Mouse (Mus musculus) spleen, postnatal 4 days (tissue): ENCODE measurements around the gene Kcnj12.

Experiments used
- DNase-seq, 2 experiments: peaks; one replicate each; pipeline ENCODE4 v3.0.0; 2022; ENCODE audit warnings: low spot score in 2 of 2

The Kcnj12 gene

DNA sequence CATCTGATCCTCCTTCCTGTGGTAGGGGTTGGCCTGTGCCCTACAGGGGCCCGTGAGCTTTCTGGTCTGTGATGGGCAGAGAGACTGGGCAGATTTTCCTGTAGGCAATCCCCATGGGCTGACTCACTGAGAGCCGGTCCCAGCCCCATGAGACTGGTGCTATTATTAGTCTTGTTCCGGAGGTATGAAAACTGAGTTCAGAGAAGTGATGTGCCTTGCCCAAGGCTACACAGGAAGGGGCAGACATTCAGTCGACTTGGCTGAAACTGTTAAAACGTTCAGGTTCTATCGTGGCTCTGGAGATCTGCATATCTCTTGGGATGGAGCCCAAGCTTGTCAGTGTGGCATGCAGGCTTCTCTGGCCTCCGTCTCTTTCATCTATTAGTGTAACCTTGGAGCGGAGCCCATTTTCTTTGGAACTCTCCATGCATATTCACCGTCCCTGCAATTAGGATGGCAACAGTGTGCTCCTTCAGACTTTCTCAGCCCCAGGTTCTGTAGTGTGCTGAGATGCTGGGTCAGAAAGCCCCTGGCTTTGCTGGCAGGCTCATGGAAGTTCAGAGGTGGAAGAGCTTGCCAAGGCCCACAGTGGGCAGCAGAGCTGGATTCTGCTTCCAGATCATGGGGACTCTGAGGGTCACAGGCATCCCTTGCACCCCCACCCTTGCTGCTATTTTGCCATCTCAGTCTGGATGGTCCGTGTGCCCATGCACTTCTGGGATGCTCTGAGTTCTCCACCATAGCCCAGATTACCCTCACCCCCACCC lies 37.5 kb downstream of the Kcnj12 start:
- no peak for DNase-seq

DNA sequence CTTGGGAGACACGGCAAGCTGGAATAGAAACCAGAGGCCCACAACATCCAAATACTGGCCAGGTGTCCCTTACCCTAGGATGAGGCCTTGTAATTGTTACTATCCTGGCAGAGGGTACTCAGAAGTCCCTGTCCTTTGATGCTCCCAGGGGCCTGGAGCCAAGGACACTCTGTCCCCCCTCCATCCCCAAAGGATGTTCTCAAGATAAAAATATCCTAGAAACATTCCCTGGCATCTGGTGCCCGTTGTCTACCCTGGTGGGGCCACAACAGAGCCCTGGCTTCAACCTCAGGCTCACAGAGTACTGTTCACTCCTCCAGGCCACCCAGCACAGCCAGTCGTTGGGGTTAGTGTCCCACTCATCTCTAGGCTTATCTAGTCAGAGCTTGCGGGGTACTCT lies 38.3 kb downstream of the Kcnj12 start:
- DNase-seq, result no peak

DNA sequence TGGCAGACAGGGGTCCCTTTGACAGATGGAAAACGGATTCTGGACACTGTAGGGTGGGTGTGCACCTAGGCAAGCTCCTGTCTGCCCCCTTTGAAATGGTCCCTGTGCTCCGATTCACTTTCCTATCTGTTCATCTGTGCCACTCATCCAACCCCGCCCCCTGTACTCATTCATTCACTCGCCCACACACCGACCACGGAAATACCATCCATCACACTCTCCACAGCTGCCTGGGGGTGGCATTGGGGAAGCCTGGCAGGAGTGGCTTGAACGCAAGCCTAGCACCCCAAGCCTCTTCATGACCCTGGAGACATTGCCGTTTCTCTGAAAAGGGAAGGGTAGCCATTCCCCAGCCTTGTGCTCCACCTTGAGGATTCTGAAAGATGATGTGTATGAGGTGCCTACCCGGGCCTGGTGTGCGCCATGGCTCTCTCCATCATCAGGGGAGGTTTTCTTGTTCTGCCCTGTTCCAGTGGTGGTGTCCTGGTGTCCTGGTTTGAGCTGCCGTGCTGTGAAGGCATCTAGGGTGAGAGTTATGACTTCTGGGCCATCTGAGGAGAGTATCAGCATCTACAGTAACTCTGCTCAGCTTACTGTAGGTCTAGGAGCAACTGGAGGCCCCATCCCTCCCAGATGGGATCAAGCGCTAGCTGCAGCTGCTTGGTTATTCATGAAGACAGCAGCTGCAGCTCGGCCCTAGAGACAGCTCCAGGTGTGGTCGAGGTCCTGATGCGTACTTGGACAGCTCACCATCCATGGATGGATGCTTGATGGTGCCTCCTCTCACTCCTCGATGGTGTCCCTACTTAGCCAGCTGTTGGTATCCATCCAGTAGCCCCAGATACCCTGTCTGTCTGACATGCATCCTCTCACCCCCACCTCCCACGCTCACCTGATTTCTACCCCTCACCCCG lies 40.4 kb downstream of the Kcnj12 start:
- no peak for DNase-seq

DNA sequence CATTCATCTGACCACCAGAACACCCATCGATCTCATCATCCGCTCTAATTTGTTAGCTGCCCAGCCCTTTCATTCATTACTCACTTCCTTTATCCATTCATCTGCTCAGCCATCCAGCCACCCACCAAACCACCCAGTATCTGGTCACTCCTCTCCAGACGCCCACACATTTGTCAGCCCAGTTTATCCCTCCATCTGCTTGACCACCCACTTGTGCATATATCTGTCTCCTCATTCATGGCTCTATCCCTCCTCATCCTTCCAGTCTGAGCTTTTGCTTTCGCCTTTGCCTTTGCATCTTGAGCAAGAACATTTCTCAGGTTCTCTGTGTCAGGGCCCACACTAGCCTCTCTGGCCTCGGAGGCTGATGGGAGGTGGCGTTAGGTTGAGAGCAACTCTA lies 41.1 kb downstream of the Kcnj12 start:
- no peak for DNase-seq

DNA sequence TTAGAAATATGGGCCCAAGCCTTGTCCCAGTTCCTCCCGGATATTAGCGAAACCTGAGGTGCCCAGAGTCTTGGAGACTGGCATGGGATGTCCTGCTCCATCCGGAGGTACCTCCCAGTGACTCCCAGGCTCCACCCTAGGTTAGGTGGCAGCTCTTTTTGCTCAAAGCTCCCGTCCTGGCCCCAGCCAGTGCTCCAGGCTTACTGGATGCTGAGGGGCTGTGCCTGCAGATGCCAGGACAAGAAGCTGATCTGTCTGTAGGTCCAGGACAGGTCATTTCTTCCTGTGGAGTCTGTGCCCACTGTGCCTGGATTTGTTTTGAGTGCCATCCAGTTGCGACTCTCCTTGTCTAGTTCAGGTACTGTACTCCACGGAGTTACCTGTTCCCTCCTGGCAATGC lies 43.3 kb downstream of the Kcnj12 start:
- peak in 1 of 2 experiments; percentile 53 for DNase-seq

DNA sequence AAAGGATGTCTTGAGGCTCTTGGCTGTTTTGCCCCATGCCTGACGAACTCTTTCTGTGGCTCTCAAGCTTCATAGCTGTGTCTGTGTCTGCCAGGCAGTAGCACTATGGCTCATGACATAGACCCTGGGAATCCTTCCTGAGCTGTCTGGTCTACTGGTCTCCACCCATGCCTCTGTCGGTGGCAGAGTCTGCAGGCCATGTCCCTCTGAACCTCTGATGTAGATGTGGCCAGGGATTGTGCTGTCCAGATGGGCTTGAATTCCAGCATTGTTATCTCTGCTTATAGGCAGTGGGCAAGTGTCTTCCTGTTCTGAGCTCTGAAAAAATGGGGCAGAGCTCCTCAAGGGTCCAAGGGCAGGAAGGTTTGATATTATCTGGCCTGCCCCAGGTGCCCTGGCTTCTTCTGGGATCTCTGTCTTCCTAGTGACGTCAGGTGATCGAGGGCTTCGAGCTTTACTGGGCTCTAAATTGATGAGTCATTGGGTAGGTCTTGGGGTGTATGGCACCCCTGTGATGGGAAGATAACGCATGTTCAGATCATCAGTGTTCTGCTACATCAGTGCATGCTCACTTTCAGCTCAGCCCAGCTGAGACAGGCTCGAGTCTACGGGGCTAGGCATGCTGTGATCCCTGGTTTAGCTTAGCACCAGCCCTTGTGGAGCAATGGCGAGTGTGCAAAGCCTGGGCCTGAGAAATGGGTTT lies 44.9 kb downstream of the Kcnj12 start:
- peak in 1 of 2 experiments; percentile 49 for DNase-seq

DNA sequence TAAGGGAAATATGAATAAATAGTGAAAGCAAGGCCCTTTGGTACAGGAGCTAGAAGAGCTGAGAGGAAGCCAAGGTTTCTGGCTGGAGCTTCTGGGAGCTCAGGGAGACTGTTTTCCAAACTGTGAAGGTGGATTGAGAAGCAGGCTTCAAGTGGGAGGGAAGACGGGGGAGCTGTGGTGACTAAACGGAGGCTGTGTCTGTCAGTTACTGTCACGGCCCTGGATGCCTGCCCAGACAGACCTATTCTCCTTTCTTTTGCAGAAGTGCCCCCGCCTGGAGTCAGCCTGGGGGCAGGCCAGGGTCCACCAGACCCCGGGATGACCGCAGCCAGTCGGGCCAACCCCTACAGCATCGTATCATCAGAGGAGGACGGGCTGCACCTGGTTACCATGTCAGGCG lies 46.5 kb downstream of the Kcnj12 start:
- no peak for DNase-seq

DNA sequence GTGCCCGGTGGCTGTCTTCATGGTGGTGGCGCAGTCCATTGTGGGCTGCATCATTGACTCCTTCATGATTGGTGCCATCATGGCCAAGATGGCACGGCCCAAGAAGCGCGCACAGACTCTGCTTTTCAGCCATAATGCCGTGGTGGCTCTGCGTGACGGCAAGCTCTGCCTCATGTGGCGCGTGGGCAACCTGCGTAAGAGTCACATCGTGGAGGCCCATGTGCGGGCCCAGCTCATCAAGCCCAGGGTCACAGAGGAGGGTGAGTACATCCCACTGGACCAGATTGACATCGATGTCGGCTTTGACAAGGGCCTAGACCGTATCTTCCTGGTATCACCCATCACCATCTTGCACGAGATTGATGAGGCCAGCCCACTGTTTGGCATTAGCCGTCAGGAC lies 47.3 kb downstream of the Kcnj12 start:
- peak in 1 of 2 experiments; percentile 55 for DNase-seq

DNA sequence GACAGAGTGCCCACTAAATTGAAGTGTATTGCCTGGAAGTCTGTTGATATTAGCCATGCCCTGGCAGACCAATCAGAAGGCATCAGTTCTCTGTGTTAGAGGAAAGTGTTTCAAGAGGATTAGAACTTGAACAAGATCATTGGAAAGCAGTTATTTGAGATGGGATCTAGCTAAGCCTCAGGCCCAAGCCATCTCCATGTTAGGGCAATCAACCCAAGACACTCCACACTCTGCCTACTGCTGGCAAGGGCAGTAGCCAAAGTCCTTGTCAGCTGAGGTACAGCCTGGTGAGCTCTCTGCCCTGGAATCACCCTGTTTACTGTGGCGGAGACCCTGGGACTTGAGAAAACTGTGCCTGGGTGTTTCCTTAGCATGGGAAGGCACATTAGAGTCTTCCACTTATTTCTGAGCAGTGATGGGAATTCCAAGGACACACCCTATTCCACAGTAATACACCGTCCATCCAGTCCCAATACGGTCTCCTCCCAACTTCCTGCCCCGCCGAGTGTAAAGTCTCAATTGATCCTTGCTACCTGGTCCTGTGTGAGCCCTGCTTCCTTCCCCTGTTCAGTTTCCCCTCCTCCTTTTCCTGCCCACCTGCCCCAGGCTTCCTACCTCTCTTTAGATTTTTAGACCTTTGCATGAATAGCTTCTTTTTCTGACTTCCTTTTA lies 52.4 kb downstream of the Kcnj12 start:
- DNase-seq, result no peak

DNA sequence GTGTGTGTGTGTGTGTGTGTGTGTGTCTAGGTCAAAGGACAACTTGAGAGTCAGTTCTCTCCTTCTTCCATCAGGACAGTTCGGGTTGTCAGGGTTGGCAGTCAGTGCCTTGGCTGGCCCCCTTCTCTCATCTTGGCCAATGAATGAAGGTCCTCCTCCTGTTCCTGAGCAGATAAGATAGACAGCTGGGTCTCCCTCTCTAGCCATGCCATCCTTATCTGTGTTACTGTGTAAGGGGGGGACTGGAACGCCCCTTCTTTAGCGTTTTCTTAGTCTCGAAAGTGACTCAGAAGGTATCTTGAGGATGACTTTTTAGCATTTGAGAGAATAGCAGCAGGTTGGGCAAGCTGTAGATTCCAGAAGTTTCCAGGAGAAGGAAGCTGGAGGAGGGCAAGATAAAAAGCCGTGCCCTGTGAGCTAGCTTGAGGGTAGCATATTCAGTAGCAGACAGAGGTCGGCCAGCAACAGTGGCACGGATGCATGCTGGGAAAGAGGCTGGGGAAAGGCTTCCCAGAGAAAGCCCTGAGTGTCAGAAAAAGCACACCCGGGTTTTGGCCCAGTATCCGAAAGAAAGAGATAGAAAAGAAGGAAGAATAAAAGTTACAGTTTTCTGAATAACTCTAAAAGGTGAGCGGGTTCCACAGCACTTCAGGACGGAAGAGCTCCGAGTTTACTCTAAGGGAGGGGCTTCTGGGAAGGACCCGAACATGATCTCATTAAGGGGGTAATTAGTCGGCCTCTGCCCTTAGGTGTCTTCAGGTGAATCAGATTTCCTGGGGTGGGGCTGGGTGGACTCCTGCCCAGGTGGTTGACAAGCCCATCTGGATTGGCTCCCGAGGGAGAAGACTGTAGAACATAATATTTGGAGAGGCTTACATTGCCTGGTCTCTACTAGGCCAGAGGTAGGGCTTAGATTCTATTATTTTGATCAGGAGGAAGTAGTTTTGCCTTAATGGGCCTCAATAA lies 53.3 kb downstream of the Kcnj12 start:
- no peak for DNase-seq

DNA sequence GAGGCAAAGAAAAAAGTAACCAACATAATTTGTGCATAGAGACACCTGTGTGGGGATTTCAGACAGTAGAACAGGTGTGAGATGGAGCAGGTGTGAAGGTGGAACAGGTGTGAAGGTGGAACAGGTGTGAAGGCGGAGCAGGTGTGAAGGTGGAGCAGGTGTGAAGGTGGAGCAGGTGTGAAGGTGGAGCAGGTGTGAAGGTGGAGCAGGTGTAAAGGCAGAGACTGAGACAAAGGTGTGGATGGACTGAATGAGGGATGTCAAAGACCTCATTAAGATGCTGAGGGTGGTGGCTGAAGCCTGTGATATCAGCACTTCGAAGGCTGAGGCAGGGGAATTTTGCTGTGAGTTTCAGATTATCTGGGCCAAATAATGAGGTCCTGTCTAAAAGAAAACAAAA lies 59.3 kb downstream of the Kcnj12 start:
- DNase-seq, result no peak

DNA sequence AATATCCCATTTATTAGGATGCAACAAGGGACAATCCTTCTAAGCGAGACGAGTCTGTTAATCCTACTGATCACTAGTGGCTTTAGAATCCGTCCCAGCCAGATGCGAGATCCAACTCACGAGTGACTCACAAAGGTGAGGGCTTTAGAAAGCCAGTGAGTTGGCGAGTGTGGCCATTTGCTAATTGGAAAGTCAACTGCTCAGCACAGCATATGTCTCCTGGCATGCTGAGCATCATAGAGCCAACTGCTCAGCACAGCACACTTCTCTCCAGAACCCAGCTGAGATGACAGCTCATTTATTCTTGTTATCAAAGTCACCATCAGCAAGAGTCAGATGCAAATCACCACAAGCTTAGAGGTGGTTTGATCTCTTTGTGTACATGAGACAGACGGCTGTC lies 67.8 kb downstream of the Kcnj12 start:
- DNase-seq, result no peak

DNA sequence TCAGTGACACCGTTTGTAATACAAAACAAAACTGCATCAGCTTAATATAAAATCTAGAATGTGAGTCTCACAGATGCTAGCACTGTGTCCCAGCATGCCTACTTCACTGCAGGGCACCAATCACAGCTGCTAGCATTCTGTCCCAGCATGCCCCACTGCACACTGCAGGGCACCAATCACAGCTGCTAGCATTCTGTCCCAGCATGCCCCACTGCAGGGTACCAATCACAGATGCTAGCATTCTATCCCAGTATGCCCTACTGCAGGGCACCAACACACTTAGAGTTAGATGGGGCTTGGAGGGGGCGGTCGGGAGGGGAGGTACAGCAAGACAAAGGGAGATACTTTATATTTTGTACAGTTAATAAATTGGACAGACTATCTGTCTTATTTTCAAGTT lies 68.8 kb downstream of the Kcnj12 start:
- no peak for DNase-seq

DNA sequence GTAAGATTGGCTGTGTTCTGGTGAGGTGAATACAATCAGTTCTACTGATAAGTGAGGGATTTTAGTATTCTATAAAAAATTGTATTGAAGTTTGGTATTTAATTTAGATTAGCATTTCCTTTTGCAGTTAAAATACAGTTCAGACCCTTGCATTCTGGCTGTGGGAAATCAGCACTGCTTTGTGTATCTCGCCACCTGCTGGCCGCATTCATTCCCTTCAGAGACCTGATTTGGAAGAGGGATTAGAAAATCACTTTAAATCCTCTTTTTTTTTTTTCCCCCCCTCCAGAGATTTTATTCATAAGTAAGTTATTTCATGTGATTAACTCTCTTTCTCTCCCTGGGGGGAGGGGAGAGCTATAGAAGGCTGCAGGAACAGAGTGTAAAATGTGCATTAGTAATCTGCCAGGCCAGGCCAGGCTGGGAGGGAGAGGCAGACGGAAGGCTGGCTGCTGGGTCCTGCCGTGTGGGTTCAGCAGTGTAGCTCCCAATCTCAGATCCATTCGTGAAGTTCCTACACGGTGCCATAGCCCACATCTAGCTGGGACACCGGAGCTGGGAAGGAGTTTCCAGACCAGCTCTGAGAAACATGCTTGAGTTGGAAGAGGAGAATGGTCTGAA lies 69.4 kb downstream of the Kcnj12 start:
- peak; percentile 43 to 71 for DNase-seq

DNA sequence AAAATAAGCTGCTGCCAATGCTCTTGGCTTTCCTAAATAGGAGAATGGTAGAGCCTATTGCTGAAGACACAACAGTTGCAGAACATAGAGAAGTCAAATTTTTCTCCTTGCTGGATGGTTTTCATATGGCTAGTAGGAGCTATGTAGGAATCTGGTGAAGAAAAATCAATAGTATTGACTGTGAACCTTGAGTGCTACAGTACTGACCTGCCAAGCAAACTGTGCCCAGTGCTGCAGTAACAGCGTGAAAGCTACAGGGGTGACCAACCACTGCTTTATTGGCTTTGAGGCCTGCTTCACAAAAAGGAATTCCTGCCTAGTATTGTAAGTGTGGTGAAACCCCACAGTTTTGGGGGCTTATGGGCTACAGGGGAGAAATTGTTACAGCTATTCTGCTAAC lies 75.7 kb downstream of the Kcnj12 start:
- DNase-seq, result no peak

DNA sequence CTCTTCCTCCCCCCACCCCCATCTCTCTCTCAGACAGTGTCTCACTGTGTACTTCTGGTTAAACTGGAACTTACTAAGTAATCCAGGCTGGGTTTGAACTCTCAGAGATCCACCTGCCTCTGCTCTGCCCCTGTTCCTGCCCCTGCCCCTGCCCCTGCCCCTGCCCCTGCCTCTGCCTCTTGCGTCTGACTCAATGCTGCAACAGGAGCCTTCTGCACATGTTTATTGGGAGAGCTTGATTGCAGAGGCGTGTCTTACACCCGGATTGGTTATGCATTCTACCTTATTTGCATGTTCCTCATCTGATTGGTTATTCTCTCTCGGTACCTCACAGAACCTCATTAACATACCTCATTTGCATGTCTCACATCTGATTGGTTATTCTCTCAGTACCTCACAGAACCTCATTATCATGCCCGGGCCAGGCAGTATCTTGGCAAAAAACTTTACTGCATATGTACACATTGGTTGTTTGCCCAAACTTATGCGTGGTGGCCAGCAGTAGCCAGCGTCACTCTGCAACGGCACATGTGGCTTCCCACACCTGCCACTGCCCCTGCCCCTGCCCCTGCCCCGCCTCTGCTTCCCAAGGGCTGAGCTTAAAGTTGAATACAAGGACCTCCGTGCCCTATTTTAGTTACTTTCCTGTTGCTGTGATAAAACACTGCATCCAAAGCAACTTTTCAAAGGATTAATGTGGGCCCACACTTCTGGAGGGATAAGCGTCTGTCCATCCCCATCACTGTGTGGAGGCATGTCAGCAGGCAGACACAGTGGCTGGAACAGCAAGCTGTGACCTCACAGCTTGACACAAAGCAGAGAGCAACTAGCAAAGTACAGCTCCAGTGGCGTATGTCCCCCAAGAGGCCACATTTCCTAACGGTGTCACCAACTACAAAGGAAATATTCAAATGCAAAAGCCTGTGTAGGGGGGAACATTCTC lies 80.3 kb downstream of the Kcnj12 start:
- DNase-seq, result no peak

DNA sequence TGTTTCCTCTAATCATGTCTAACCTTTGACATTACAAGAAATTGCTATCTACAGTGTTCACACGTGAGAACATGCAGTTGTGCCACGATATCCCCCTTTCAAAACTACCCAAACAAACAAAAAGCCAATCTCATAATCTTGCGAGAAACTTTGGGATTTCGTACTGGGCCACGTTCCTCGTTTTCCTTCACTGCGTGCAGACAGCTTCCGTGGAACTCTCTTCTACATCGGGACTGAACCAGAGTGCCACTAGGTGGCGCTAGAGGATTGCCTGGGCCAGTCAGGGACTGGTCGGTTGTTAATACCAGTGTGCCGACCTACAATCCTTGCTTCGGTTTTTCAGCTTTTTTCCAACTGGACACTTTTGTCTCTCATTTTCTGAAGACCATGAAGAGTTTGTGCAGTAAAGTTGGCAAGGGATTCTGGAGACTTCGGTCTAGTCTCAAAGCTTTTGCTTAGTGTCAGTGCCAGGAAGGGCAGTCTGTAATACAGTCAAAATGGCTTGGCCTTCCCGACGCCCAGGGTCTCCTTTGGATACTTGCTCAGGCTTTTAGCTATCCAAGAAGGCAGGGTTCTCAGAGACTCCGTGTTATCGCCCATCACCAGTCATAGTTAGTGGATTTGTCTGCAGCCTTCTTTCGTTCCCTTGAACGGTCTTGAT lies 82.0 kb downstream of the Kcnj12 start:
- DNase-seq, result peak; percentile 80 to 94

DNA sequence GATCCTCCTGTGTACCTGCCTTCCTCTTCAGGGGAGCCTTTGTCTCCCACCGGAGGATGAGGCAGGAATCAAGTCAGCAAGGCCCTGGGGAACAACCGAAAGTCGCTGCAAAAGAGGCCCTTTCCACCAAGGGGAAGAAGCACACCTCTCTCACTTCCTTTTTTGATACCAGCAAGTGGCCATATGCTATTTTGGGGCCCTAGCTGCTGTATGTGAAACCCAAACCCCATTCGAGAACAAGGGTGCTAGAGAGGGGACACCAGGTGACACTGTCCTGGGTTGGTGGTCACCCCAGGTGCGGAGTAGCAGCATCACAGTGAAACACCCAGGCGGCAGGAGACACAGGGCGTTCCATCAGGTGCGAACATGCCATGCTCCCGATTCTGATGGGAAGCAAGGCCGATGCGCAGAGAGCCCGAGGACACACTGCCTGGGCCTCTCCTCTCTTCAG lies 86.6 kb downstream of the Kcnj12 start:
- DNase-seq, result peak; percentile 47 to 72
